Mouse (Mus musculus) liver, adult 2 months (tissue): ENCODE data around the gene Gm8897. TPM values are rescaled to one million over a fixed set of nuclear protein-coding genes. Genes with fewer than 3 reads are reported as not detected.
"Not testable (repeated sequence)": the region's sequence is repeated elsewhere in the genome, so short reads cannot be mapped to it uniquely, and the experiment has no call there.

Source experiments
- DNase-seq: peaks from one replicate; pipeline ENCODE4 v3.0.0-alpha.2; 2011; ENCODE audit warnings: low read depth, low spot score; ENCODE audit errors: extremely low read depth
- H3K27ac ChIP-seq: fragments of 200-500 bp; replicated peaks from 2 replicates; pipeline ENCODE4 v1.5.1; 2012; ENCODE audit warnings: low read depth, mild to moderate bottlenecking, control low read depth, inconsistent platforms, low read length; ENCODE audit not compliant: insufficient read depth
- H3K27me3 ChIP-seq: fragments of 200-500 bp; 2 replicates; pipeline ENCODE4 v1.6.1; 2012; ENCODE audit warnings: mild to moderate bottlenecking, moderate library complexity, low read length, inconsistent platforms; ENCODE audit not compliant: control insufficient read depth, insufficient read depth
- H3K36me3 ChIP-seq: fragments of 200-500 bp; 2 replicates; pipeline ENCODE4 v1.6.1; 2012; ENCODE audit warnings: low read length, inconsistent platforms; ENCODE audit not compliant: control insufficient read depth, insufficient read depth
- H3K4me1 ChIP-seq: fragments of 200-500 bp; 2 replicates; pipeline ENCODE4 v1.6.1; 2011; ENCODE audit warnings: low read length; ENCODE audit not compliant: control insufficient read depth, insufficient read depth
- H3K4me3 ChIP-seq: fragments of 200-500 bp; 2 replicates; pipeline ENCODE4 v1.5.1; 2011; ENCODE audit warnings: low read depth, mild to moderate bottlenecking, control low read depth, low read length, moderate library complexity; ENCODE audit not compliant: insufficient read depth
- H3K79me2 ChIP-seq: fragments of 200-500 bp; 2 replicates; pipeline ENCODE4 v1.6.1; 2012; ENCODE audit warnings: inconsistent platforms, mild to moderate bottlenecking, low read length, moderate library complexity; ENCODE audit not compliant: control insufficient read depth, insufficient read depth
- H3K9ac ChIP-seq: fragments of 200-500 bp; 2 replicates; pipeline ENCODE4 v1.6.1; 2012; ENCODE audit warnings: low read depth, mild to moderate bottlenecking, control low read depth, inconsistent platforms, low read length
- WGBS: fragments of 180-500 bp; shearing (Covaris S2); methylation state at CpG from one replicate; pipeline ENCODE4 v1.1.7; 2018; 5-methylcytosine and 5-hydroxymethylcytosine counted together
- polyA plus RNA-seq: library from polyadenylated mRNA; depleted of rRNA; stranded (reverse); fragments of >200 nt; gene quantifications from 2 replicates; pipeline ENCODE4 v1.2.3, GENCODE M21; 2012; rRNA removed
- total RNA-seq: library from RNA; depleted of rRNA; stranded (reverse); fragments of >200 nt; gene quantifications from 2 replicates; pipeline ENCODE4 v1.2.3, GENCODE M21; 2014; rRNA removed

Gm8897 gene
- total RNA-seq (not detected in 2 replicates), polyA plus RNA-seq (not detected in 2 replicates)

- not testable (repeated sequence) for DNase-seq, H3K4me3 ChIP-seq, H3K79me2 ChIP-seq, H3K36me3 ChIP-seq, H3K27me3 ChIP-seq, H3K27ac ChIP-seq, H3K4me1 ChIP-seq, H3K9ac ChIP-seq
- WGBS: 27% methylated on average over 2 of the region's 2 CpGs
Observed at GRCm38 (mm10) chr5:11416118-11416517, at the start of gene Gm8897. Gm8897 (plus strand) TSS chr5:11416418.

GRCm38 (mm10) chr5:11416691-11417090 lies 473 bp downstream of the Gm8897 start:
- not testable (repeated sequence) for H3K4me1 ChIP-seq, H3K79me2 ChIP-seq, H3K4me3 ChIP-seq, H3K27ac ChIP-seq, DNase-seq, H3K9ac ChIP-seq, H3K36me3 ChIP-seq, H3K27me3 ChIP-seq
- 64% methylated on average over 1 of the region's 1 CpGs for WGBS

Other genes starting within 250 kb of the Gm8897 start
- not detected in 2 replicates for gene Gm5861, start 233.3 kb upstream of the Gm8897 start, total RNA-seq
- gene Gm5861, start 233.3 kb upstream of the Gm8897 start, polyA plus RNA-seq: not detected in 2 replicates
- not detected in 2 replicates for gene Gm8890, start 160.4 kb upstream of the Gm8897 start, total RNA-seq
- gene Gm8890, start 160.4 kb upstream of the Gm8897 start, polyA plus RNA-seq: not detected in 2 replicates
- gene Speer1, start 74.9 kb upstream of the Gm8897 start, total RNA-seq: not detected in 2 replicates
- gene Speer1, start 74.9 kb upstream of the Gm8897 start, polyA plus RNA-seq: not detected in 2 replicates
- gene Gm8906, start 86.3 kb downstream of the Gm8897 start, total RNA-seq: not detected in 2 replicates
- not detected in 2 replicates for gene Gm8906, start 86.3 kb downstream of the Gm8897 start, polyA plus RNA-seq
- gene Gm6460, start 178.5 kb downstream of the Gm8897 start, total RNA-seq: not detected in 2 replicates
- gene Gm6460, start 178.5 kb downstream of the Gm8897 start, polyA plus RNA-seq: not detected in 2 replicates